Mouse (Mus musculus) heart, adult 2 months (tissue): ENCODE results near the gene Jade3. TPM values are rescaled to one million over a fixed set of nuclear protein-coding genes. Genes with fewer than 3 reads are reported as not detected.
"Not testable (repeated sequence)": the region's sequence is repeated elsewhere in the genome, so short reads cannot be mapped to it uniquely, and the experiment has no call there.

Source experiments
- DNase-seq, 2 experiments: peaks; one replicate each; pipeline ENCODE4 v3.0.0; 2021
- H3K27ac ChIP-seq: fragments of 200-600 bp; 2 replicates; pipeline ENCODE4 v1.8.1; 2022
- H3K27me3 ChIP-seq: fragments of 200-500 bp; 2 replicates; pipeline ENCODE4 v1.6.1; 2012; ENCODE audit warnings: mild to moderate bottlenecking, low read length, inconsistent platforms, mixed read lengths; ENCODE audit not compliant: control insufficient read depth, insufficient read depth
- H3K36me3 ChIP-seq: fragments of 200-500 bp; 2 replicates; pipeline ENCODE4 v1.6.1; 2012; ENCODE audit warnings: low read length, inconsistent platforms; ENCODE audit not compliant: control insufficient read depth, insufficient read depth
- H3K4me1 ChIP-seq: fragments of 200-500 bp; 2 replicates; pipeline ENCODE4 v1.6.1; 2011; ENCODE audit warnings: low read length; ENCODE audit not compliant: control insufficient read depth, insufficient read depth
- H3K4me3 ChIP-seq: fragments of 200-600 bp; 2 replicates; pipeline ENCODE4 v1.8.1; 2022
- H3K79me2 ChIP-seq: fragments of 200-500 bp; replicated peaks from 2 replicates; pipeline ENCODE4 v1.6.1; 2012; ENCODE audit warnings: mild to moderate bottlenecking, inconsistent platforms, low read length, moderate library complexity, mixed read lengths; ENCODE audit not compliant: control insufficient read depth, insufficient read depth
- H3K9ac ChIP-seq: fragments of 200-500 bp; 2 replicates; pipeline ENCODE4 v1.6.1; 2012; ENCODE audit warnings: low read depth, mild to moderate bottlenecking, control low read depth, inconsistent platforms, low read length, mixed read lengths
- CTCF ChIP-seq: fragments of 200-600 bp; IDR thresholded peaks from 2 replicates; pipeline ENCODE4 v1.8.1; 2022; ENCODE audit warnings: antibody characterized with exemption, mild to moderate bottlenecking, moderate library complexity
- EP300 ChIP-seq: fragments of 200-500 bp; IDR thresholded peaks from 2 replicates; pipeline ENCODE4 v1.6.1; 2011; ENCODE audit warnings: low read depth, low read length, control low read depth; ENCODE audit not compliant: insufficient read depth
- POLR2A ChIP-seq: fragments of 200-500 bp; IDR thresholded peaks from 2 replicates; pipeline ENCODE4 v1.6.1; 2011; ENCODE audit warnings: mild to moderate bottlenecking, low read depth, low read length, control low read depth; ENCODE audit not compliant: insufficient read depth
- WGBS: fragments of 180-500 bp; shearing (Covaris S2); methylation state at CpG from one replicate; pipeline ENCODE4 v1.1.7; 2018; 5-methylcytosine and 5-hydroxymethylcytosine counted together
- intact Hi-C: fragments of 180-260 bp; cut with DNase I; formaldehyde crosslinking; loops from one replicate; pipeline ENCODE4 v1.15.1; 2025
- long read RNA-seq: library from polyadenylated mRNA; stranded (forward); transcript quantifications from one replicate; pipeline ENCODE4 v2.0.0, GENCODE M21; 2021
- polyA plus RNA-seq: library from polyadenylated mRNA; depleted of rRNA; stranded (reverse); fragments of >200 nt; gene quantifications from 2 replicates; pipeline ENCODE4 v1.2.3, GENCODE M21; 2012; rRNA removed
- total RNA-seq, 2 experiments: library from RNA; stranded (reverse); gene quantifications; 2 replicates each; pipeline ENCODE4 v1.2.3; 2021

Jade3 gene
- total RNA-seq (1 to 10 TPM; 1.9 to 2.3 TPM), polyA plus RNA-seq (0.27 and 0.70 TPM in 2 replicates)
- long read RNA-seq = 0 reads

- no peaks in the 10 kb centered on the region for H3K27me3 ChIP-seq
- WGBS = 11% methylated on average over 46 of the region's 67 CpGs
- intact Hi-C loops = loop anchor here (5.0 to 10.0 kb wide), 4 partner anchors 58 to 400 kb away; no protein-coding TSS in a partner anchor
These were observed at the start of gene Jade3 for GRCm38 (mm10) chrX:20425140-20425838. TSS of gene Jade3 (plus strand) at chrX:20425688.

GRCm38 (mm10) chrX:20379347-20380014 lies 46.0 kb upstream of the Jade3 start:
- 63% methylated on average over 7 of the region's 7 CpGs for WGBS
- no peak for TF ChIP-seq CTCF
- TF ChIP-seq POLR2A = no peak
- no peak for TF ChIP-seq EP300
- no peak for DNase-seq
- Histone ChIP-seq H3K4me3 (no peak overlapping the region), H3K9ac (no peak overlapping the region), H3K79me2 (no peaks in the 10 kb centered on the region), H3K36me3 (no peaks in the 10 kb centered on the region), H3K4me1 (no peaks in the 10 kb centered on the region), H3K27me3 (no peaks in the 10 kb centered on the region), H3K27ac (no peak overlapping the region)
- intact Hi-C loops = no loop called here

More at GRCm38 (mm10) chrX:20425140-20425838, at the start of gene Jade3:
- Histone ChIP-seq H3K36me3 (no peaks in the 10 kb centered on the region), H3K4me3 (peak within 1 kb of the TSS; percentile 74), H3K27ac (peak within 1 kb of the TSS; percentile 78), H3K9ac (peak within 1 kb of the TSS; percentile 79), H3K79me2 (no peaks in the 10 kb centered on the region), H3K4me1 (peaks cover 2% of the 10 kb centered on the region; the same call in 1 of the 2 replicates)
- TF ChIP-seq CTCF = peak; percentile 10; the same call in 1 of the 2 replicates
- TF ChIP-seq EP300 = no peak
- TF ChIP-seq POLR2A = peak; percentile 51; the same call in 1 of the 2 replicates
- DNase-seq = peak; percentile 84 to 89

- intact Hi-C loops = no loop called here
These were observed 43.2 kb upstream of the Jade3 start for GRCm38 (mm10) chrX:20382260-20382659.

GRCm38 (mm10) chrX:20387006-20387405 lies 38.5 kb upstream of the Jade3 start:
- no peaks in the 10 kb centered on the region for H3K79me2 ChIP-seq
- TF ChIP-seq POLR2A = no peak
- TF ChIP-seq CTCF = no peak
- TF ChIP-seq EP300 = no peak
- no peaks in the 10 kb centered on the region for H3K36me3 ChIP-seq
- H3K9ac ChIP-seq = no peak overlapping the region
- no peaks in the 10 kb centered on the region for H3K4me1 ChIP-seq
- H3K27me3 ChIP-seq = no peaks in the 10 kb centered on the region
- WGBS = 62% methylated on average over 3 of the region's 3 CpGs
- no peak overlapping the region for H3K4me3 ChIP-seq
- intact Hi-C loops = no loop called here
- H3K27ac ChIP-seq = no peak overlapping the region
- DNase-seq = no peak

More at GRCm38 (mm10) chrX:20382260-20382659, 43.2 kb upstream of the Jade3 start:
- no peaks in the 10 kb centered on the region for H3K4me1 ChIP-seq
- no peak for DNase-seq
- no peak overlapping the region for H3K9ac ChIP-seq
- no peaks in the 10 kb centered on the region for H3K27me3 ChIP-seq
- H3K79me2 ChIP-seq = no peaks in the 10 kb centered on the region
- H3K36me3 ChIP-seq = no peaks in the 10 kb centered on the region
- no peak overlapping the region for H3K27ac ChIP-seq
- no peak overlapping the region for H3K4me3 ChIP-seq
- 75% methylated on average over 6 of the region's 6 CpGs for WGBS
- TF ChIP-seq CTCF (no peak), POLR2A (no peak), EP300 (no peak)

- H3K36me3 ChIP-seq, H3K27ac ChIP-seq, H3K79me2 ChIP-seq, H3K9ac ChIP-seq, H3K4me1 ChIP-seq, intact Hi-C loops, H3K27me3 ChIP-seq, H3K4me3 ChIP-seq: not testable (repeated sequence)
- WGBS = 80% methylated on average over 9 of the region's 9 CpGs
- peak in 1 of 2 experiments; percentile 10 for DNase-seq
These were observed 33.5 kb upstream of the Jade3 start for GRCm38 (mm10) chrX:20391964-20392363.

DNA sequence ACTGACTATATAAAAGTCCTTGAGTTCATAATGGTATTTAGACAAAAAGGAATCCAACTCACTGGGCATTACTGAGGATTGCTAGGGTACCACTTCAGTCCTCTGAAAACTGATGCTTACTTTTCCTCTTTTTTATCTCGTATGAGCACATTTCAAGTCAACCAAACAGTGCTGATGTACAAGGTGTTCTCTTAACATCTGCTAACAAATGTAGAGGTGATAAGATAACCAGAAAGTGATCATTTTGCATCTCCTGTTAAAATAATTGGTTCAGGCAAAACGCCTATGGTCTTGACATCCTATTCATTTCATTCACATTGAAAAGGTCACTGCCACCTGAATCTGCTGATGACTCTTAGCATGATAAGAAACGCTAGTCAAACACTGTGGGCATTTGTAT lies 32.5 kb upstream of the Jade3 start:
- no peak for DNase-seq
- no peaks in the 10 kb centered on the region for H3K4me1 ChIP-seq
- TF ChIP-seq EP300 = no peak
- TF ChIP-seq POLR2A = no peak
- no peak for TF ChIP-seq CTCF
- H3K4me3 ChIP-seq = no peak overlapping the region
- H3K27ac ChIP-seq = no peak overlapping the region
- 60% methylated on average over 3 of the region's 3 CpGs for WGBS
- H3K79me2 ChIP-seq = no peaks in the 10 kb centered on the region
- H3K27me3 ChIP-seq = no peaks in the 10 kb centered on the region
- intact Hi-C loops = no loop called here
- no peak overlapping the region for H3K9ac ChIP-seq
- no peaks in the 10 kb centered on the region for H3K36me3 ChIP-seq
